Mouse (Mus musculus) thymus, adult 18-20 months (tissue): ENCODE measurements around the gene Sqstm1.
"Not testable (repeated sequence)": the region's sequence is repeated elsewhere in the genome, so short reads cannot be mapped to it uniquely, and the experiment has no call there.

Source experiments
- DNase-seq, 2 experiments: peaks; one replicate each; pipeline ENCODE4 v3.0.0; 2022; ENCODE audit warnings: mixed read lengths in 2 of 2

The Sqstm1 gene

GRCm38 (mm10) chr11:50207344-50207743 lies 3.3 kb downstream of the Sqstm1 start:
- no peak for DNase-seq

DNA sequence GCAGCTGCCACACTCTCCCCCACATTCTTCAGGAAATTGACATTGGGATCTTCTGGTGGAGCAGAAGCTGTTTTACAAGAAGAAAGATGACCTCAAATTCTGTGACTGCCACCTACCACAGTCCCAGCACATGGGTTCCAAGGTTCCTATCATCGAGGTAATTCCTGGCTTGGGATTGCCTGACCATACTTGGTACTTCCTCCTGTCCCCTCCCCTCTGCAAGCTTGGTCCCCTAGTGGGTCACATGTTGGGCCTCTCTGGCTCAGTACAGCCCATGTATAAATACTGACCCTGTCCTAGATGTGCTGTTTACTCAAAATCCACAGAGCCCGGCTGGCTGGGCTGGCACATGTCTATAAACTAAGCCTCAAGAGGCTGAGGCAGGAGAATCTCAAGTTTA lies 4.6 kb downstream of the Sqstm1 start:
- no peak for DNase-seq

DNA sequence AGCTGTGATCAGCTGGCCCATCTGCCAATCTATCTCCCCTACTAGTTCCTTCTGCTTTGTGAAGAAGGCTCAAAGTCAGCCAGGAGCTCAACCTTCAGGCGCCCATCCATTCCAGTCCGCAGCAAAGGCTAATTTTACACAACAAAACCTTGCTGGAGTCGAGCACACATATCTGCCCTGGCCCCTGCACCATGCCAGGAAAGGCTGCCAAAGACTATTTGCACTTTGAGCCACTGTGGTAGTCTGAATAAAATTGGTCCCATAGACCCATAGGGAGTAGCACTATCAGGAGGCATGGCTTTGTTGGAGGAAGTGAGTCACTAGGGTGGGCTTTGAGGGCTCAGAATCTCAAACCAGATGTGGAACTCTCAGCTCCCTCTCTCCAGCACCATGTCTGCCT lies 5.2 kb downstream of the Sqstm1 start:
- no peak for DNase-seq

DNA sequence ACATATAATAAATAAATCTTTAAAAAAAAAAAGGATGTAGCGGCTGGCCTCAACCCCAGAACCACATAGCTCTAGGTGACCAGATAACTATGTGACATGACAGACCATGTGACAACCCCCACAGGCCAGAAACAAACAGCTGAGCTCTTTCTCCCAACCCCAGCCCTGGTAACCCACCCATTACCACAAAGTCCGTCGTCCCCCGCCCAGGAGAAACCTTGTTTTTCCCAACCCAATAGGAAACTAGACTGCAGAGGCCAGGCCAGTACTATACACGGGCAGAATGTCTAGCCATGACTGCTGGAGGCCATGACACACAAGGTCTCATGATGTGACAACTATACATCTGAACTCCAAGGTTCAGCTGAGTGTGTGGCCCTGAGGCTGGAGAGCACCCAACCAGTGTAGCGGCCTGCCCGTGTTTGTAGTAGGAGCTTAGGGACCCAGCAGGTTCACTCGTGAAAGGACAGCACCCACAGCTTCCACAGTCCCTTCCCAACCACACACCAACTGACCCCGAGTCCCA lies 7.3 kb downstream of the Sqstm1 start:
- DNase-seq: no peak

DNA sequence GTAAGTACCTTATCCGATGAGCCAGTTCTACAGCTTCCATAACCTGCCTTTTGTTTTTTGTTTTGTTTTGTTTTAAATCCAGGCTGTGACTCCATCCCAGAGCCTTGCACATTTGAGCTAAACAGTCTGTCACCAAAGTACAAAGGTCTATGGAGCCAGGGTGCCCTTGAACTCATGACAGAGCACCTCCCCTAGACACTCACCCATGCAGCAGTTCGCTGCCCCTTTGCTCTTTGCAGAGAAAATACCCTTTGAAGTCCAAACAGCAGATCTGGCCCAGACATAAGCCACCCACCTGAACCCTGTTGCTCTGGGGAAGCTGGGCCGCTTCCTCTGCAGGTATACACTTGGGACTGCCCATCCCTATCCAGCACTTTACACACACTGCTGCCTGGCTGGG lies 9.0 kb downstream of the Sqstm1 start:
- no peak for DNase-seq

DNA sequence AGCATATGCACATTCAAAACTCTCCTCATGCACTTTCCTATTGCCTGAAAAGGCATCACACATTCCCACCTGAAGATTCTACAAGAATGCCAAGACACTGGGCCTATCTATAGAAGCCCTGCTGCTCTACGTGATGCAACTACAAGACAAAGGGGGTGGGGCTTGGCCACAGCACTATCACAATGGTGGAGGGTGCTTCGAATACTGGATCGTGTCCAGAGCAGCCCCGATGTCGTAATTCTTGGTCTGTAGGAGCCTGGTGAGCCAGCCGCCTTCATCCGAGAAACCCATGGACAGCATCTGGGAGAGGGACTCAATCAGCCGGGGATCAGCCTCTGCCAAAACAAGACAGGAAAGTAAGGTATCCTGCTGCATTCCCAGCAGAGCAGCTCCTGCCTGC lies 10.0 kb downstream of the Sqstm1 start:
- no peak for DNase-seq

DNA sequence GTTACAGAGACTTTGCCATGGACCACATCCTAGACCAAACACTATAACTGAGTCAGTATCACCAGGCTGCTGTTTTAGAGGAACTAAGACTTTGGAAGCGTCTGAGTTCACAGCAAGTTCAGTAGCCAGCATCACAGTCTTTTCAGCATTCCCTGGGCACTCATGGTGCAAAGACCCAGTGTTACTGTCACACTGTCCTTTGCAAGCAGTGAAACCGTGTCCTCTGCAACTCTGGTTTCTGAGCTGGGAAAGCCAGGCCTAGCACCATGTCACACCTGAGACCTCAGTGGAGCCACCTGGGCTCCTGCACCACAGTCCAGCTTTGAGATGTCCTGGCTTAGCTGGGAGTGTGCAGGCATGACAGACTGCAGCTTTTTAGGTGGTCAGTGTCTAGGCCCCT lies 11.7 kb downstream of the Sqstm1 start:
- DNase-seq: no peak

DNA sequence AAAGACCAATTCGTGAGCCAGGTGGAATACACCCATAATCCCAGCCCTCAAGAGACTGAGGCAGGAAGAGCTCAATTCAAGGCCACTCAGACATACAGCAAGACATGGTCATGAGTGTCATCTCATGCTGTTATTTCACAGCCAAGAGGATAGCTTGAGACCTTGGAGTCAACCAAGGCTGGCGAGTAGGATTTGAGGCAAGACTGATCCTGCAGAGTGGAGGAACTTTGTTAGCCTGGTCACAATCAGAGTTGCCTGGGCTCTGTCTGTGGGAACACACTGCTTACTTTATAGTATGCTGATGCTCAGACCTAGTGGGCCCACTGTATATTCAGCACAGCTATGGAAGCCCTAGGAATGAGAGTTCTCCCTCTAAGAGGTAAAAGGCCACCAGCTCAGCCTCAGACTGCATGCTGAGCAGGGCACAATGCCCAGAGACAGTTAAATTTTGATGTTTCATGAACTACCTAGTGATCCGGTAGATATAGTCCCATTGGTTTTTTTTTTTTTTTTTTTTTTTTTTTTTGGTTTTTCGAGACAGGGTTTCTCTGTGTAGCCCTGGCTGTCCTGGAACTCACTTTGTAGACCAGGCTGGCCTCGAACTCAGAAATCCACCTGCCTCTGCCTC lies 12.3 kb downstream of the Sqstm1 start:
- DNase-seq: no peak

- no peak for DNase-seq
Observed at GRCm38 (mm10) chr11:50197500-50197899, 13.1 kb downstream of the Sqstm1 start.

GRCm38 (mm10) chr11:50194793-50195192 lies 15.8 kb downstream of the Sqstm1 start:
- DNase-seq: no peak

GRCm38 (mm10) chr11:50194070-50194469 lies 16.6 kb downstream of the Sqstm1 start:
- no peak for DNase-seq

DNA sequence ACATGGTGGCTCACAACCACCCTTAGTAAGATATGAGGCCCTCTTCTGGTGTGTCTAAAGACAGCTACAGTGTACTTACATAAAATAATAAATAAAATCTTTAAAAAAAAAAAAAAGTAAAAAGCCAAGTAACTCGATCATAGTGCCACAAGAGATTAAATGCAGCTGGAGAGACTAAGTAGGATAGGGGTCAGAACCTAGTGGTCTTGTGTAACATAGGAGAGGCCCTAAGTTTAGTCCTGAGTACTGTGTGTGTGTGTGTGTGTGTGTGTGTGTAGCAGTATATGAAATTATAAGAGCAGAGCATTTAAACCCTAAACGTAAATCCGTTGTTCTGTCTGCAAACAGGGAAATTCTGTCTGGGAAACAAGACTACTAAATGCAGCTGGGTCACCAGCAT lies 18.3 kb downstream of the Sqstm1 start:
- no peak for DNase-seq

- DNase-seq: no peak
Observed at GRCm38 (mm10) chr11:50190362-50190761, 20.3 kb downstream of the Sqstm1 start.

- DNase-seq: no peak
Observed at GRCm38 (mm10) chr11:50188682-50189081, 21.9 kb downstream of the Sqstm1 start.

- no peak for DNase-seq
Observed at GRCm38 (mm10) chr11:50184788-50185187, 25.8 kb downstream of the Sqstm1 start.

DNA sequence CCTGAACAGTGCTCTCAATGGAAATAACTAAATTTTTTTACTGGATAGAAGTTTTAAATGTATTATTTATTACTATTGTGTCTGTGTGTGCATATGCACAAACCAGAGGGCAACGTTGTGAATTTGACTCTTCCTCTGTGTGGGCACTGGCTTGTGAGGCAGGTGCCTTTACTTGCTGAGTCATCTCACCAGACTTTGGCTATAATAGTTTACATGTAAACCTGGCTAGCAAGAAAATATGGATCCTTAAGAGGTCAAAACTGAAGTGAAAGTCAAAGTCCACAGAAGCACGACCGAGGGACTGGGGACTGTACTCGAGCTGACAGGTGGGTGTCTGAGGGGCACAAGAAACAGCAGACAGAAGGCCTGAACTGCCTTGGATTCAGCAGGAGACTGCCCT lies 27.9 kb downstream of the Sqstm1 start:
- DNase-seq: no peak

- no peak for DNase-seq
Observed at GRCm38 (mm10) chr11:50180478-50181231, 30.0 kb downstream of the Sqstm1 start.

- DNase-seq: no peak
Observed at GRCm38 (mm10) chr11:50178532-50179488, 31.8 kb downstream of the Sqstm1 start.

DNA sequence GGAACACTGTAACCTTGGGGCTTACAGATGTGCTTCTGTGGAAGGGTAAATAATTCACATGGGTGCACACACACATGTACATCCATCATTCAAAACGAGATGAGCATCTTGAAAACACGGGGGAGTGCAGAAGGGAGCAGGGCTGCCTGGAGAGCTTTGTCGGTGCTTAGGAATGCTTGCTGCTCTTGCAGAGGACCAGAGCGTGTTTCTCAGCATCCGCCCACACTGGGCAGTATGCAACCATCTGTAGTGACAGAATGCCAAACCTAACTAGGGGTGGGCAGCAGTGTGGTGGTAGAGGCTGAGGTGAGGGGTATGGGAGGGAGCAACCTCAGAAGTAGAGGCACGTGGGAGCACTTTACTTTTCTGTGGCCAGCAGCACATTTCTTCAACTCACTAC lies 33.5 kb downstream of the Sqstm1 start:
- DNase-seq: no peak

DNA sequence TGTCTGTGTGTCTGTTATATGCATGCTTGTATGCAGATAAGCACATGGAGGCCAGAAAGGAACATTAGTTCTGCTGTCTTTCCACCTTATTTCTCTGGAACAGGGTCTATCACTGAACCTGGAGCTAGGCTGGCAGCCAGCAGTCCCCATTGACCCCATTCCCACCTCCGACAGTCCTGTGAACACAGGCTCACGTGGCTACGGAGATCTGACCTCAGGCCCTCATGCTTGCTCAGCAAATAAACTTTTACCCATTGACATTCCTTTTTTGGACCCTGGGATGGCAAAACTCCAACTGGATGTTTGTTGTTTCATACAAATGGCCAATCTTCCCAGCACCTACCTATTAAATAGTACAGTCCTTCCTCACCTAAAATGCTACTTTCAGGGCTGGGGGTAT lies 34.3 kb downstream of the Sqstm1 start:
- no peak for DNase-seq

GRCm38 (mm10) chr11:50174730-50175187 lies 35.9 kb downstream of the Sqstm1 start:
- DNase-seq: peak; percentile 95 to 97

DNA sequence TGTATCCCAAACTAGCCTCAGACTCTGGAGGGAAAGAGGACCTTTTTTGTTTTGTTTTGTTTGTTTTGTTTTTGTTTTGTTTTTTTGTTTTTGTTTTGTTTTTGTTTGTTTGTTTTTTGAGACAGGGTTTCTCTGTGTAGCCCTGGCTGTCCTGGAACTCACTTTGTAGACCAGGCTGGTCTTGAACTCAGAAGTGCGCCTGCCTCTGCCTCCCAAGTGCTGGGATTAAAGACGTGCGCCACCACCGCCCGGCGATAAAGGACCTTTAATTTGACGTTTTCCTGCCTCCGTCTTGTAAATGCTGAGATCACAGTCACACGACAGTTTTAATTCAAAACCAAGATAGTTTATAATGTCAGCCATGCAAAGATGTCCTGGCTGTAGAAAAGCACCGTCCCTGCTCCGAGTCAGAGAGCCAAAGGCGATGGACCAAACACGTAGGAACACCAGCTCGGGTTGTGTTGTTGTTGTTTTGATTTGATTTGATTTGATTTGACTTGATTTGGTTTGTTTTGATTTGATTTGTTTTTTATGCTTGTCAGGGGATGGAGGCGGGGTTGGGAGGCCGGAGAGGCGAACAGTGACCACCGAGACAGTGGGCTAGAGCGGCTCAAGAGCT lies 36.4 kb downstream of the Sqstm1 start, which contains the start of gene Mrnip:
Mrnip (plus strand) TSS at position 334 of the 619 bp plus-strand sequence.
- not testable (repeated sequence) for DNase-seq

DNA sequence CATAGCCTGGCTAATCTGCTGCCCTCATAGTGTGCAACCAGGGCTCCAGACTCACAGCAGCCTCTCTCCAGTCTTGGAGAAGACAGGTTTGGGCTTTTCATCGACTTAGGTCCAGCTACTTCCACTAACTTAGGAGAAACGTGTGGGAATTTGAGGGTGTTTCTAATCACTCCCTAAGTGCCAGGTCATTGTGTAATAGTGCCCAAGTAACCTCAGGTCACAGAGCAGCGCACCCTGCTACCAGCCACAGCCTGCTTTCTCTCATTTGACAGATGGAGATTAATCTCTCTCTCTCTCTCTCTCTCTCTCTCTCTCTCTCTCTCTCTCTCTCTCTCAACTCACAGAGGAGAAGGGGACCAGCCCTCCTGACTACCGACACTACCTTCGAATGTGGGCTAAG lies 42.3 kb downstream of the Sqstm1 start:
- DNase-seq: no peak
